Mouse (Mus musculus) heart, embryonic 15.5 days (tissue): ENCODE data around the gene Cramp1l. TPM values are rescaled to one million over a fixed set of nuclear protein-coding genes. Genes with fewer than 3 reads are reported as not detected.

Experiments
- ATAC-seq: fragments of 200-750 bp; cut with Nextera tagmentation; replicated peaks from 2 replicates; pipeline ENCODE4 v1.8.0; 2017; ENCODE audit warnings: low read depth, moderate TSS enrichment; ENCODE audit not compliant: insufficient number of reproducible peaks, insufficient read depth, low FRiP score
- H3K27ac ChIP-seq: fragments of 300-500 bp; sonication (generic); 2 replicates; pipeline ENCODE4 v1.5.1; 2015; ENCODE audit warnings: mild to moderate bottlenecking, inconsistent platforms
- H3K27me3 ChIP-seq: fragments of 300-500 bp; sonication (generic); 2 replicates; pipeline ENCODE4 v1.6.1; 2015; ENCODE audit warnings: inconsistent platforms
- H3K36me3 ChIP-seq: fragments of 300-500 bp; sonication (generic); 2 replicates; pipeline ENCODE4 v1.6.1; 2015; ENCODE audit warnings: mild to moderate bottlenecking, inconsistent platforms
- H3K4me1 ChIP-seq: fragments of 300-500 bp; sonication (generic); replicated peaks from 2 replicates; pipeline ENCODE4 v1.6.1; 2015; ENCODE audit warnings: inconsistent platforms
- H3K4me2 ChIP-seq: fragments of 300-500 bp; sonication (generic); 2 replicates; pipeline ENCODE4 v1.6.1; 2015; ENCODE audit warnings: inconsistent platforms, mild to moderate bottlenecking, moderate library complexity
- H3K4me3 ChIP-seq: fragments of 300-500 bp; sonication (generic); 2 replicates; pipeline ENCODE4 v1.5.1; 2015; ENCODE audit warnings: mild to moderate bottlenecking, inconsistent platforms
- H3K9ac ChIP-seq: fragments of 300-500 bp; sonication (generic); 2 replicates; pipeline ENCODE4 v1.6.1; 2015; ENCODE audit warnings: mild to moderate bottlenecking, inconsistent platforms
- H3K9me3 ChIP-seq: fragments of 300-500 bp; sonication (generic); replicated peaks from 2 replicates; pipeline ENCODE4 v1.6.1; 2016; ENCODE audit warnings: inconsistent platforms
- WGBS: fragments of 180-500 bp; shearing (Covaris S2); methylation state at CpG from one replicate; pipeline ENCODE4 v1.1.7; 2015; ENCODE audit warnings: mixed read lengths; 5-methylcytosine and 5-hydroxymethylcytosine counted together
- polyA plus RNA-seq: library from polyadenylated mRNA; unstranded; fragments of >200 nt; fragmentation: Nextera tagmentation; extraction: Ambion mirVana; gene quantifications from 2 replicates; pipeline ENCODE4 v1.2.1, GENCODE M21; 2015

Cramp1l gene
- polyA plus RNA-seq, 1 experiment from 2014 or later, result 4.1 TPM

- Histone ChIP-seq H3K4me2 (no peak overlapping the region), H3K9me3 (no peaks in the 10 kb centered on the region), H3K36me3 (peaks cover 4% of the 10 kb centered on the region; the same call in 1 of the 2 replicates), H3K4me1 (peaks cover 29% of the 10 kb centered on the region), H3K4me3 (no peak overlapping the region), H3K9ac (no peak overlapping the region), H3K27ac (no peak overlapping the region), H3K27me3 (no peaks in the 10 kb centered on the region)
- no peak for ATAC-seq
- 94% methylated on average over 4 of the region's 4 CpGs for WGBS
Observed at GRCm38 (mm10) chr17:24932431-24932830, 83.2 kb downstream of the Cramp1l start.

- H3K9me3 ChIP-seq, result no peaks in the 10 kb centered on the region
- H3K27me3 ChIP-seq, result no peaks in the 10 kb centered on the region
- H3K36me3 ChIP-seq, result peaks cover 33% of the 10 kb centered on the region
- no peak overlapping the region for H3K27ac ChIP-seq
- no peak overlapping the region for H3K9ac ChIP-seq
- H3K4me2 ChIP-seq, result no peak overlapping the region
- peaks cover 12% of the 10 kb centered on the region for H3K4me1 ChIP-seq
- H3K4me3 ChIP-seq, result no peak overlapping the region
- no peak for ATAC-seq
- 57% methylated on average over 1 of the region's 1 CpGs for WGBS
Observed at GRCm38 (mm10) chr17:24929506-24929905, 86.1 kb downstream of the Cramp1l start.

DNA sequence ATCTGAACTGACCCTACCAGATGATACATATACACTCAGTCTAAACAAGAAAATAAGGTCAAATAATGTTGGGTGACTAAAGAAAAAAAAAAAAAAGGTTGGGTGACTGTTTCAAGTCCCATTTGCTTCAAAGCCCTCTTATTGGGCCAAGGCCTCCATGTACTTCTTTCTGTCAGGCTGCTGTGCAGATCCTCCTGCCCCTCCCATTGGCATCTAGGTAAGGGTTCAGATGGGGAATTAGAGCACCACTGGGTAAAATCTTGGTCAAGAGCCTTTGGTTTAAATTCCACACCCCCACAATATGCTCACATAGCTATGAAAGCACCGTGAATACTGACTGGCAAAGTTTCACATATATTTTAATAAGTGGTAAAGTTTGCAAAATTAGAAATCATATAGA, 92.3 kb downstream of the Cramp1l start:
- Histone ChIP-seq H3K9ac (no peak overlapping the region), H3K27ac (no peak overlapping the region), H3K4me2 (no peak overlapping the region), H3K4me3 (no peak overlapping the region), H3K27me3 (no peaks in the 10 kb centered on the region), H3K4me1 (no peaks in the 10 kb centered on the region), H3K36me3 (peaks cover 95% of the 10 kb centered on the region), H3K9me3 (no peaks in the 10 kb centered on the region)
- no peak for ATAC-seq
- WGBS, result 90% methylated on average over 1 of the region's 1 CpGs

- Histone ChIP-seq H3K27ac (no peak overlapping the region), H3K4me2 (no peak overlapping the region), H3K9me3 (no peaks in the 10 kb centered on the region), H3K4me3 (no peak overlapping the region), H3K4me1 (no peaks in the 10 kb centered on the region), H3K9ac (no peak overlapping the region), H3K27me3 (no peaks in the 10 kb centered on the region), H3K36me3 (peaks cover 97% of the 10 kb centered on the region)
- ATAC-seq, result no peak
Observed at GRCm38 (mm10) chr17:24913984-24914383, 101.6 kb downstream of the Cramp1l start.

Other genes with a start within 250 kb of the Cramp1l start
- gene Meiob, start 211.5 kb downstream of the Cramp1l start, polyA plus RNA-seq, result not detected in 2 replicates
- gene Hagh, start 175.6 kb downstream of the Cramp1l start, polyA plus RNA-seq, result 56.7 TPM in 2 replicates
- 39.8 and 49.1 TPM in 2 replicates for gene Fahd1, start 165.4 kb downstream of the Cramp1l start, polyA plus RNA-seq
- gene Igfals, start 149.8 kb downstream of the Cramp1l start, polyA plus RNA-seq, result 0.19 and 0.23 TPM in 2 replicates
- gene Nubp2, start 129.4 kb downstream of the Cramp1l start, polyA plus RNA-seq, result 28.6 and 42.8 TPM in 2 replicates
- 22.7 and 30.6 TPM in 2 replicates for gene Spsb3, start 129.1 kb downstream of the Cramp1l start, polyA plus RNA-seq
- 16.6 and 21.3 TPM in 2 replicates for gene Eme2, start 120.7 kb downstream of the Cramp1l start, polyA plus RNA-seq
- gene Mrps34, start 120.7 kb downstream of the Cramp1l start, polyA plus RNA-seq, result 74.7 and 78.0 TPM in 2 replicates
- 32.2 and 36.5 TPM in 2 replicates for gene Nme3, start 119.3 kb downstream of the Cramp1l start, polyA plus RNA-seq
- 23.2 and 28.2 TPM in 2 replicates for gene Mapk8ip3, start 78.8 kb downstream of the Cramp1l start, polyA plus RNA-seq
- 73.4 and 100 TPM in 2 replicates for gene Jpt2, start 55.1 kb downstream of the Cramp1l start, polyA plus RNA-seq
- gene Ift140, start 297 bp upstream of the Cramp1l start, polyA plus RNA-seq, result 8.9 and 13.3 TPM in 2 replicates
- gene Tmem204, start 67.8 kb upstream of the Cramp1l start, polyA plus RNA-seq, result 23.1 and 24.8 TPM in 2 replicates
- 22.9 and 33.6 TPM in 2 replicates for gene Telo2, start 100.2 kb upstream of the Cramp1l start, polyA plus RNA-seq
- gene Ptx4, start 105.0 kb upstream of the Cramp1l start, polyA plus RNA-seq, result 0.16 and 0.30 TPM in 2 replicates
- gene Clcn7, start 117.6 kb upstream of the Cramp1l start, polyA plus RNA-seq, result 14.8 and 18.3 TPM in 2 replicates
- 0.05 TPM in 1 of 2 replicates, not detected in the other for gene Ccdc154, start 146.7 kb upstream of the Cramp1l start, polyA plus RNA-seq
- gene Gm38655, start 159.7 kb upstream of the Cramp1l start, polyA plus RNA-seq, result 0.33 and 0.77 TPM in 2 replicates
- gene BC003965, start 168.8 kb upstream of the Cramp1l start, polyA plus RNA-seq, result 23.7 and 24.4 TPM in 2 replicates
- gene Unkl, start 172.6 kb upstream of the Cramp1l start, polyA plus RNA-seq, result 4.6 and 5.3 TPM in 2 replicates
- 20.4 and 27.1 TPM in 2 replicates for gene Gnptg, start 224.3 kb upstream of the Cramp1l start, polyA plus RNA-seq
- gene Tsr3, start 224.4 kb upstream of the Cramp1l start, polyA plus RNA-seq, result 24.7 and 31.2 TPM in 2 replicates
- gene Baiap3, start 240.6 kb upstream of the Cramp1l start, polyA plus RNA-seq, result 0.34 and 1.7 TPM in 2 replicates